Mouse (Mus musculus): ENCODE measurements around the gene Gm20422. TPM values are rescaled to one million over a fixed set of nuclear protein-coding genes. Genes with fewer than 3 reads are reported as not detected.
A peak's percentile ranks its signal among the peaks of the same experiment; 100 is the strongest.

Gm20422 gene
- total and polyA plus RNA-seq, 2 experiments, result not detected

GRCm38 (mm10) chr8:69814881-69815280 is 40.2 kb upstream of the Gm20422 start:
- no peak for DNase-seq (ENCODE audit: extremely low read depth, low read depth, low spot score)
- TF ChIP-seq POLR2A (IDR thresholded peaks at IDR 0.05; ENCODE audit: extremely low read depth, insufficient read depth, low read length) (no peak), CTCF (IDR thresholded peaks at IDR 0.05; ENCODE audit: low read depth, low read length) (no peak)
- Histone ChIP-seq H3K27ac (replicated peaks; ENCODE audit: insufficient read depth, low read depth, low read length) (no peak overlapping the region), H3K4me1 (ENCODE audit: control insufficient read depth, insufficient read depth, low read length) (no peaks in the 10 kb centered on the region), H3K79me2 (ENCODE audit: control insufficient read depth, insufficient read depth, low read length) (no peaks in the 10 kb centered on the region), H3K36me3 (ENCODE audit: control insufficient read depth, insufficient read depth, low read length) (peaks cover 1% of the 10 kb centered on the region; the same call in 1 of the 2 replicates), H3K9ac (ENCODE audit: low read depth, low read length) (no peak overlapping the region), H3K27me3 (ENCODE audit: control insufficient read depth, insufficient read depth, low read length) (no peaks in the 10 kb centered on the region), H3K4me3 (ENCODE audit: insufficient read depth, low read depth, low read length) (no peak overlapping the region)
- 91% methylated on average over 2 of the region's 2 CpGs for WGBS

GRCm38 (mm10) chr8:69809820-69810219 is 35.1 kb upstream of the Gm20422 start:
- TF ChIP-seq CTCF (IDR thresholded peaks at IDR 0.05; ENCODE audit: low read depth, low read length) (no peak), POLR2A (IDR thresholded peaks at IDR 0.05; ENCODE audit: extremely low read depth, insufficient read depth, low read length) (no peak)
- DNase-seq (ENCODE audit: extremely low read depth, low read depth, low spot score), result no peak

GRCm38 (mm10) chr8:69808864-69809403 is 34.2 kb upstream of the Gm20422 start:
- H3K36me3 ChIP-seq (ENCODE audit: control insufficient read depth, insufficient read depth, low read length), result peaks cover 9% of the 10 kb centered on the region
- H3K9ac ChIP-seq (ENCODE audit: low read depth, low read length), result peak overlapping the region; percentile 55
- no peaks in the 10 kb centered on the region for H3K27me3 ChIP-seq (ENCODE audit: control insufficient read depth, insufficient read depth, low read length)
- H3K4me1 ChIP-seq (ENCODE audit: control insufficient read depth, insufficient read depth, low read length), result 0 out of 2 replicates have a peak, but pooled peaks cover 3% of the 10 kb centered on the region
- no peaks in the 10 kb centered on the region for H3K79me2 ChIP-seq (ENCODE audit: control insufficient read depth, insufficient read depth, low read length)
- TF ChIP-seq POLR2A (IDR thresholded peaks at IDR 0.05; ENCODE audit: extremely low read depth, insufficient read depth, low read length), result no peak
- TF ChIP-seq CTCF (IDR thresholded peaks at IDR 0.05; ENCODE audit: low read depth, low read length), result no peak
- 6% methylated on average over 23 of the region's 23 CpGs for WGBS
- H3K27ac ChIP-seq (replicated peaks; ENCODE audit: insufficient read depth, low read depth, low read length), result no peak overlapping the region
- no peak for DNase-seq (ENCODE audit: extremely low read depth, low read depth, low spot score)
- H3K4me3 ChIP-seq (ENCODE audit: insufficient read depth, low read depth, low read length), result peak overlapping the region; percentile 62

More at GRCm38 (mm10) chr8:69809820-69810219, 35.1 kb upstream of the Gm20422 start:
- WGBS, result 87% methylated on average over 3 of the region's 3 CpGs
- H3K27me3 ChIP-seq (ENCODE audit: control insufficient read depth, insufficient read depth, low read length), result no peaks in the 10 kb centered on the region
- H3K27ac ChIP-seq (replicated peaks; ENCODE audit: insufficient read depth, low read depth, low read length), result no peak overlapping the region
- H3K36me3 ChIP-seq (ENCODE audit: control insufficient read depth, insufficient read depth, low read length), result peaks cover 10% of the 10 kb centered on the region
- H3K79me2 ChIP-seq (ENCODE audit: control insufficient read depth, insufficient read depth, low read length), result no peaks in the 10 kb centered on the region
- H3K4me3 ChIP-seq (ENCODE audit: insufficient read depth, low read depth, low read length), result no peak overlapping the region
- no peak overlapping the region for H3K9ac ChIP-seq (ENCODE audit: low read depth, low read length)
- H3K4me1 ChIP-seq (ENCODE audit: control insufficient read depth, insufficient read depth, low read length), result 0 out of 2 replicates have a peak, but pooled peaks cover 3% of the 10 kb centered on the region

GRCm38 (mm10) chr8:69808094-69808863 is 33.6 kb upstream of the Gm20422 start, which contains the start of gene Gmip:
Gene Gmip (plus strand): TSS chr8:69808679.
- H3K79me2 ChIP-seq (ENCODE audit: control insufficient read depth, insufficient read depth, low read length), result no peaks in the 10 kb centered on the region
- TF ChIP-seq POLR2A (IDR thresholded peaks at IDR 0.05; ENCODE audit: extremely low read depth, insufficient read depth, low read length) (0 out of 2 replicates have a peak, but pooled peaks have one; percentile 29), CTCF (IDR thresholded peaks at IDR 0.05; ENCODE audit: low read depth, low read length) (no peak)
- H3K9ac ChIP-seq (ENCODE audit: low read depth, low read length), result peak within 1 kb of the TSS; percentile 55
- H3K4me3 ChIP-seq (ENCODE audit: insufficient read depth, low read depth, low read length), result peak within 1 kb of the TSS; percentile 62
- 8% methylated on average over 28 of the region's 28 CpGs for WGBS
- no peak within 1 kb of the TSS for H3K27ac ChIP-seq (replicated peaks; ENCODE audit: insufficient read depth, low read depth, low read length)
- DNase-seq (ENCODE audit: extremely low read depth, low read depth, low spot score), result peak; percentile 41
- H3K27me3 ChIP-seq (ENCODE audit: control insufficient read depth, insufficient read depth, low read length), result no peaks in the 10 kb centered on the region
- peaks cover 10% of the 10 kb centered on the region for H3K36me3 ChIP-seq (ENCODE audit: control insufficient read depth, insufficient read depth, low read length)
- 0 out of 2 replicates have a peak, but pooled peaks cover 3% of the 10 kb centered on the region for H3K4me1 ChIP-seq (ENCODE audit: control insufficient read depth, insufficient read depth, low read length)

GRCm38 (mm10) chr8:69807236-69807635 is 32.5 kb upstream of the Gm20422 start:
- H3K36me3 ChIP-seq (ENCODE audit: control insufficient read depth, insufficient read depth, low read length), result peaks cover 19% of the 10 kb centered on the region
- H3K79me2 ChIP-seq (ENCODE audit: control insufficient read depth, insufficient read depth, low read length), result no peaks in the 10 kb centered on the region
- WGBS, result 76% methylated on average over 5 of the region's 5 CpGs
- no peak overlapping the region for H3K4me3 ChIP-seq (ENCODE audit: insufficient read depth, low read depth, low read length)
- H3K9ac ChIP-seq (ENCODE audit: low read depth, low read length), result no peak overlapping the region
- no peaks in the 10 kb centered on the region for H3K27me3 ChIP-seq (ENCODE audit: control insufficient read depth, insufficient read depth, low read length)
- no peak for TF ChIP-seq POLR2A (IDR thresholded peaks at IDR 0.05; ENCODE audit: extremely low read depth, insufficient read depth, low read length)
- no peak for TF ChIP-seq CTCF (IDR thresholded peaks at IDR 0.05; ENCODE audit: low read depth, low read length)
- H3K27ac ChIP-seq (replicated peaks; ENCODE audit: insufficient read depth, low read depth, low read length), result no peak overlapping the region
- no peak for DNase-seq (ENCODE audit: extremely low read depth, low read depth, low spot score)
- 0 out of 2 replicates have a peak, but pooled peaks cover 3% of the 10 kb centered on the region for H3K4me1 ChIP-seq (ENCODE audit: control insufficient read depth, insufficient read depth, low read length)

Measured in liver, adult 2 months (tissue).